Mouse (Mus musculus) limb, embryonic 12.5 days (tissue): ENCODE data around the gene Tom1l2. TPM values are rescaled to one million over a fixed set of nuclear protein-coding genes. Genes with fewer than 3 reads are reported as not detected.

ENCODE experiments used
- ATAC-seq: fragments of 200-750 bp; cut with Nextera tagmentation; 2 replicates; pipeline ENCODE4 v1.8.0; 2017; ENCODE audit warnings: low read depth, moderate TSS enrichment; ENCODE audit not compliant: insufficient number of reproducible peaks, insufficient read depth, low FRiP score, low TSS enrichment
- H3K27ac ChIP-seq: fragments of 300-500 bp; sonication (generic); 2 replicates; pipeline ENCODE4 v1.5.1; 2016; ENCODE audit warnings: mild to moderate bottlenecking, moderate library complexity
- H3K27me3 ChIP-seq: fragments of 300-500 bp; sonication (generic); 2 replicates; pipeline ENCODE4 v1.6.1; 2016; ENCODE audit warnings: mild to moderate bottlenecking, moderate library complexity
- H3K36me3 ChIP-seq: fragments of 300-500 bp; sonication (generic); 2 replicates; pipeline ENCODE4 v1.6.1; 2016; ENCODE audit warnings: mild to moderate bottlenecking, moderate library complexity
- H3K4me1 ChIP-seq: fragments of 300-500 bp; sonication (generic); replicated peaks from 2 replicates; pipeline ENCODE4 v1.6.1; 2016
- H3K4me2 ChIP-seq: fragments of 300-500 bp; sonication (generic); 2 replicates; pipeline ENCODE4 v1.6.1; 2016; ENCODE audit warnings: mild to moderate bottlenecking, moderate library complexity
- H3K4me3 ChIP-seq: fragments of 300-500 bp; sonication (generic); replicated peaks from 2 replicates; pipeline ENCODE4 v1.5.1; 2016; ENCODE audit warnings: mild to moderate bottlenecking
- H3K9ac ChIP-seq: fragments of 300-500 bp; sonication (generic); replicated peaks from 2 replicates; pipeline ENCODE4 v1.6.1; 2016; ENCODE audit warnings: mild to moderate bottlenecking, moderate library complexity
- H3K9me3 ChIP-seq: fragments of 300-500 bp; sonication (generic); 2 replicates; pipeline ENCODE4 v1.6.1; 2016; ENCODE audit warnings: mild to moderate bottlenecking, moderate library complexity
- WGBS: fragments of 180-500 bp; shearing (Covaris S2); methylation state at CpG from one replicate; pipeline ENCODE4 v1.1.7; 2016; 5-methylcytosine and 5-hydroxymethylcytosine counted together
- polyA plus RNA-seq: library from polyadenylated mRNA; unstranded; fragments of >200 nt; fragmentation: Nextera tagmentation; extraction: Ambion mirVana; gene quantifications from 2 replicates; pipeline ENCODE4 v1.2.1, GENCODE M21; 2016

The Tom1l2 gene
- polyA plus RNA-seq, 1 experiment from 2014 or later: 21.6 TPM

DNA sequence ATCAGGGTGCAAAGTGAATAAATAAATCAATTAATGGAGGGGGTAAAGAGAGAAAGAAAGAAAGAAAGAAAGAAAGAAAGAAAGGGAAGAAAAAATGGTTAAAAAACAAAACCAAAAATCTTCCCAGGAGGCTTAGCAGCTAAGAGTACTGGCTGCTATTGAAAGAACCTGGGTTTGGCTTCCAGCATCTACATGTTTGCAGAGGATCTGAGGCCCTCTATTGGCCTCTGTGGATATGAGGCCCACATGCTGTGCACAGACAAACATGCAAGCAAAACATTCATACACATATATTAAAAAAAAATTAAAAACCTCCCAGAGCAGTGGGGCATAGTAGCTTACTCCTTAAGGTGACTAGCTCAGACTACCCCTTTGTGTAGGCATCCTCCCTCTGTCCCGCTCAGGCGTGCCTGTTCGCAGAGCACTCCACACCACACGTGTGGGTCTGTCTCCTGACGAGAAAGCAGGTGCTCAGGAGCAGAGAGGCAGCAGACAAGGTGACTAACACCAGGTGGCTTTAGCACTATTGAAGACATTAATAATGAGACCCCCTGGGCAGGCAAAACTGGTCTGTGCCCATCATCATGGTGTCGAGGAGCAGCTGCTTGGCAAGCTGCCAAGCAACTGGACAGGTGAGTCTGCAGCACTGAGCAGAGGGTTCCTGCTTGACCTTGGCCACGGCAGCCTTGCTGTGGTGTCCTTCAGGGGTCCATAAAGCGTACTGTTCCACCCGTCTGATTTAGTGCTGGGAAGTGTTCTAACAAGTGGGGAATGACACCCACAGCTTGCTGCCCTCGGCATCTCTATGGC, 33.2 kb downstream of the Tom1l2 start:
- H3K9ac ChIP-seq: 0 out of 2 replicates have a peak overlapping the region, but pooled peaks have one; percentile 12
- H3K36me3 ChIP-seq: no peaks in the 10 kb centered on the region
- no peak overlapping the region for H3K27ac ChIP-seq
- no peaks in the 10 kb centered on the region for H3K27me3 ChIP-seq
- WGBS: 54% methylated on average over 10 of the region's 10 CpGs
- no peak overlapping the region for H3K4me3 ChIP-seq
- no peaks in the 10 kb centered on the region for H3K9me3 ChIP-seq
- H3K4me2 ChIP-seq: no peak overlapping the region
- peaks cover 55% of the 10 kb centered on the region for H3K4me1 ChIP-seq
- no peak for ATAC-seq

DNA sequence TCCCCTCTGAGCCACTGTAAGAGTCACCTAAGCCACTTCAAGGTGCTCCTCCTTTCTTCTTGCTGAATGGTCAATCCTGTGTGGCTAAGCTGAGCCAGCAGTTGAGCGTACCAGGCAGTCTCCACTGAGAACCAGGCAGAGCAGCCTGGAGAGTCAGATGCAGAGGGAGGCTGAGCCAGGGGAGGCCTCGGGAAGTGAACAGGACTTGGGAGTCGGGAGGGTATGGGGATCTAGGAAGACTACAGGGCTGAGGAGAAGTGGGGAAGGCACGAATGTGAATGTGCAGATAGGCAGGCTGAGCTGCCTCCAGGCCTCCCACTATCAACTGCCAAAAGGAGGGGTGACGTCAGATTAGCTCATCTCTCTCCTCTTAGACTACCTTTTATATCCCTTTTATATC, 34.0 kb downstream of the Tom1l2 start:
- H3K9ac ChIP-seq: no peak overlapping the region
- H3K27ac ChIP-seq: no peak overlapping the region
- H3K4me2 ChIP-seq: no peak overlapping the region
- H3K36me3 ChIP-seq: no peaks in the 10 kb centered on the region
- no peak for ATAC-seq
- peaks cover 55% of the 10 kb centered on the region for H3K4me1 ChIP-seq
- H3K27me3 ChIP-seq: no peaks in the 10 kb centered on the region
- no peak overlapping the region for H3K4me3 ChIP-seq
- H3K9me3 ChIP-seq: no peaks in the 10 kb centered on the region
- 62% methylated on average over 5 of the region's 5 CpGs for WGBS

DNA sequence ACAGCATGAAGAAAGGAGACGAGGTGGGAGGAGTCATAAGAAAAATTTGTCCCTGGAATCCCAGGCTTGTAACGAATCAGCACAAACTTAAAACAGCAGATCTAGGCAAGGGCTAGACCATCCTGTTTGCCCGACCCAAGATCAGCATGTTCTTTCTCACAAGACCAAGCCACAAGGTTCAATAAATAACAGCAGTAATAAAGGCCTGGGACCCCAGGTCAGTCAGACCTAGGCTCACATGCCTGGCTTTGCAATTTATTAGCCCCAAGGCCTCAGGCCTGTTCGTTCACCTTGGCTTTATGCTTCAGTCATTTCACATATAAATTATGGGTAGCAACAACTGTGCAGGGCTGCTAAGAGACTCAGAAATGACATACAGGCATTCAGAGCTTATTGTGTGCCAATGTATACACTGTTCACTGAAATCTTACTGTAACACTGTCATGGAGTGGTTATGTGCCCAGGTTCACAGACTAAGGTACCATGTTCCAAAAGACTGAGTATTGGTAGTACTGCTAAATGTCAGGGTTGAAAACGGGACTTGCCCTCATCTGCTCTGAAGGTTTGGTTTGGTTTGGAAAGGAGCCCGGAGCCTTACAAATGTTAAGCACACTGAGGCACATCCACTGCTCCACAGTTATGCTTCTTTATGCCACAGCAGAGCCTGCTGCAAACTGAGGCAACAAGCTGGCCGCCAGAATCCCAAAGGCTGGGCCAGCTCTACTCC, 35.2 kb downstream of the Tom1l2 start:
- H3K4me3 ChIP-seq: no peak overlapping the region
- H3K4me1 ChIP-seq: peaks cover 55% of the 10 kb centered on the region
- no peaks in the 10 kb centered on the region for H3K9me3 ChIP-seq
- H3K27me3 ChIP-seq: no peaks in the 10 kb centered on the region
- H3K27ac ChIP-seq: peak overlapping the region; percentile 56; the same call in 1 of the 2 replicates
- 64% methylated on average over 7 of the region's 7 CpGs for WGBS
- no peaks in the 10 kb centered on the region for H3K36me3 ChIP-seq
- no peak overlapping the region for H3K9ac ChIP-seq
- H3K4me2 ChIP-seq: no peak overlapping the region
- no peak for ATAC-seq

- H3K4me3 ChIP-seq: no peak overlapping the region
- peaks cover 55% of the 10 kb centered on the region for H3K4me1 ChIP-seq
- H3K27ac ChIP-seq: peak overlapping the region; percentile 56; the same call in 1 of the 2 replicates
These were observed 35.8 kb downstream of the Tom1l2 start for GRCm38 (mm10) chr11:60316883-60317282.

GRCm38 (mm10) chr11:60316250-60316649, 36.5 kb downstream of the Tom1l2 start:
- 62% methylated on average over 7 of the region's 7 CpGs for WGBS
- Histone ChIP-seq H3K36me3 (no peaks in the 10 kb centered on the region), H3K4me1 (peaks cover 59% of the 10 kb centered on the region), H3K27me3 (no peaks in the 10 kb centered on the region), H3K4me3 (no peak overlapping the region), H3K9ac (no peak overlapping the region), H3K4me2 (no peak overlapping the region), H3K27ac (0 out of 2 replicates have a peak overlapping the region, but pooled peaks have one; percentile 56), H3K9me3 (no peaks in the 10 kb centered on the region)
- ATAC-seq: no peak

More at GRCm38 (mm10) chr11:60316883-60317282, 35.8 kb downstream of the Tom1l2 start:
- no peaks in the 10 kb centered on the region for H3K9me3 ChIP-seq
- no peak overlapping the region for H3K4me2 ChIP-seq
- no peaks in the 10 kb centered on the region for H3K27me3 ChIP-seq
- H3K9ac ChIP-seq: no peak overlapping the region; the same call in 1 of the 2 replicates
- WGBS: 76% methylated on average over 8 of the region's 8 CpGs
- H3K36me3 ChIP-seq: no peaks in the 10 kb centered on the region
- ATAC-seq: no peak

- Histone ChIP-seq H3K27me3 (no peaks in the 10 kb centered on the region), H3K9me3 (no peaks in the 10 kb centered on the region; the same call in 1 of the 2 replicates), H3K4me2 (no peak overlapping the region), H3K27ac (peak overlapping the region; percentile 46), H3K36me3 (0 out of 2 replicates have a peak, but pooled peaks cover 3% of the 10 kb centered on the region), H3K4me3 (no peak overlapping the region), H3K4me1 (peaks cover 26% of the 10 kb centered on the region), H3K9ac (no peak overlapping the region)
- no peak for ATAC-seq
- 26% methylated on average over 8 of the region's 8 CpGs for WGBS
These were observed 41.5 kb downstream of the Tom1l2 start for GRCm38 (mm10) chr11:60311025-60311854.

GRCm38 (mm10) chr11:60309875-60310274, 42.8 kb downstream of the Tom1l2 start:
- Histone ChIP-seq H3K4me2 (no peak overlapping the region), H3K4me1 (peaks cover 28% of the 10 kb centered on the region), H3K4me3 (no peak overlapping the region), H3K36me3 (0 out of 2 replicates have a peak, but pooled peaks cover 3% of the 10 kb centered on the region), H3K27ac (no peak overlapping the region), H3K9me3 (no peaks in the 10 kb centered on the region; the same call in 1 of the 2 replicates), H3K9ac (no peak overlapping the region), H3K27me3 (no peaks in the 10 kb centered on the region)
- ATAC-seq: no peak

DNA sequence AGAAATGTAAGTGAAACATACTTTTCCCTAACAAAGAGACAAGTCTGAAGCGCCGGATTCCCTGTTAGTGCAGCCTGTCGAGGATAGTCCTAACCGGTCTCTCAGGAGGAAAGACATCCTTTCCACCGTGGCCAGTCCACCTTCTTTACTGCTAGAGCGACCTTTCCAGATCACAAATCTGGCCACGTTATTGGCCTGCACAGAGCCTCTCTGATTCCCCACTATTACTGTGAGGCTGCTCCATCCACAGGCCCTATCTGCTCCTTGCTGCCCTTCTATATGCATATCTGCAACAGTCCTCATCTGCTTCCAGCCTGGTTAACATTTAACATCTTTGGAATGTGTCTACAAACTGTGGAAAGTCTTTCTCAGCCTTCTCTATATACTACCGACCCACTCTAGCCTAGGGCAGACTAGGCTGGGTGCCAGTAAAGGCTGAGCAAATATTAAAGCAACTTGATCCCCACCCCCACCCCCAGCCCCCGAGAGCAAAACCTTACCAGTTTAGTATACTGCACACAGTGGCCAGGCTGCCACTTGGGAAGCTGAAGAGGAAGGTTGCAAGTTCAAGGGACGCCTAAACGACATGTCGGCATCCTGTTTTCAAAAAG, 44.1 kb downstream of the Tom1l2 start:
- Histone ChIP-seq H3K4me2 (no peak overlapping the region), H3K9ac (no peak overlapping the region), H3K27ac (peak overlapping the region; percentile 76), H3K4me1 (peaks cover 28% of the 10 kb centered on the region), H3K9me3 (no peaks in the 10 kb centered on the region; the same call in 1 of the 2 replicates), H3K27me3 (no peaks in the 10 kb centered on the region), H3K36me3 (0 out of 2 replicates have a peak, but pooled peaks cover 3% of the 10 kb centered on the region), H3K4me3 (no peak overlapping the region)
- 68% methylated on average over 12 of the region's 12 CpGs for WGBS
- ATAC-seq: no peak

DNA sequence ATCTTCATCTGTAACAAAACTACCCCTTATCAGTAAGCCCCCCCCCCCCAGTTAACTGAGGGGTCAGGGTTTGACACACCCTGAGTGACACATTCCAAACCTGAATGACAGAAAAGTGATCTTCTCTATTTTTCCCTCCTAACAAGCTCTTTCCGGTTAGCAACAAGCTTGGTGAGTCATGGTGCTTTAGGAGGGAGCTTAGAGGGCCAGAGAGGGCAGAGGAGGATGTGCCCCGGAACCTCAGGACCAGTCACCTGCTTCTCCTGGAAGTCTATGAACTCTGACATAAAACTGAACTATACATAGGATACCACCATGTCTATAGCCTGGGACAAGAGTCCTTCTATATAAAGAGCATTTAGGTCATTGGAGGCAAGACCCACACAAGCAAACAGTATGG, 44.6 kb downstream of the Tom1l2 start:
- WGBS: 83% methylated on average over 2 of the region's 2 CpGs
- H3K9ac ChIP-seq: no peak overlapping the region
- H3K4me3 ChIP-seq: no peak overlapping the region
- H3K27me3 ChIP-seq: no peaks in the 10 kb centered on the region
- no peaks in the 10 kb centered on the region; the same call in 1 of the 2 replicates for H3K9me3 ChIP-seq
- peak overlapping the region; percentile 76 for H3K27ac ChIP-seq
- H3K4me2 ChIP-seq: no peak overlapping the region
- ATAC-seq: no peak
- H3K4me1 ChIP-seq: peaks cover 28% of the 10 kb centered on the region
- H3K36me3 ChIP-seq: 0 out of 2 replicates have a peak, but pooled peaks cover 3% of the 10 kb centered on the region

DNA sequence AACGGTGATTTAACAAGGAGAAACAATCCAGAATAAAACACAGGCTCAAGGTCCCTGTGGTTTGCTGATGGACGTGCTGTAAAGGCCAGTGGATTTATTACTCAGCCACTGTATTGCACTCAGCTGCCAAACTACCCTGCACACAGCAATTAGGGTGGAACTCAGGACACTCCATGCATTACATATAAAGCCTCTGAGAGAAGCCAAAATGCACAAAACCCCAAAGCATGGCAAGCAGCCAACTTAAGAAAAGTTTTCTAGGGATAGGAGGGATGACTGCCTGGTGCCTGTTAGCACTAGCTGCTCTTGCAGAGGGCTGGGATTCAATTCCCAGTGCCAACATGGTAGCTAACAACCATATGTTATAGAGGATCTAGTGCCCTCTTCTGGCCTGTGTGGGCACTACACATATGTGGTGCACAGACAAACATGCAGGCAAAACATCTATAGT, 45.3 kb downstream of the Tom1l2 start:
- Histone ChIP-seq H3K36me3 (0 out of 2 replicates have a peak, but pooled peaks cover 3% of the 10 kb centered on the region), H3K27me3 (no peaks in the 10 kb centered on the region), H3K9me3 (no peaks in the 10 kb centered on the region; the same call in 1 of the 2 replicates), H3K27ac (no peak overlapping the region), H3K4me1 (peaks cover 34% of the 10 kb centered on the region), H3K9ac (no peak overlapping the region), H3K4me2 (no peak overlapping the region), H3K4me3 (no peak overlapping the region)
- no peak for ATAC-seq
- WGBS: 91% methylated on average over 2 of the region's 2 CpGs
